Mouse (Mus musculus) adrenal gland, postnatal 36 days (tissue): Measurements from ENCODE around the gene Oas1a. TPM values are rescaled to one million over a fixed set of nuclear protein-coding genes. Genes with fewer than 3 reads are reported as not detected.
"Not testable (repeated sequence)": the region's sequence is repeated elsewhere in the genome, so short reads cannot be mapped to it uniquely, and the experiment has no call there.

ENCODE experiments used
- DNase-seq, 2 experiments: peaks; one replicate each; pipeline ENCODE4 v3.0.0; 2021; ENCODE audit warnings: mixed read lengths in 1 of 2
- total RNA-seq, 2 experiments: library from RNA; stranded (reverse); gene quantifications; 2 replicates each; pipeline ENCODE4 v1.2.3; 2021

Oas1a gene
- total RNA-seq, 2 experiments from 2014 or later = 3.2 to 3.7 TPM

DNA sequence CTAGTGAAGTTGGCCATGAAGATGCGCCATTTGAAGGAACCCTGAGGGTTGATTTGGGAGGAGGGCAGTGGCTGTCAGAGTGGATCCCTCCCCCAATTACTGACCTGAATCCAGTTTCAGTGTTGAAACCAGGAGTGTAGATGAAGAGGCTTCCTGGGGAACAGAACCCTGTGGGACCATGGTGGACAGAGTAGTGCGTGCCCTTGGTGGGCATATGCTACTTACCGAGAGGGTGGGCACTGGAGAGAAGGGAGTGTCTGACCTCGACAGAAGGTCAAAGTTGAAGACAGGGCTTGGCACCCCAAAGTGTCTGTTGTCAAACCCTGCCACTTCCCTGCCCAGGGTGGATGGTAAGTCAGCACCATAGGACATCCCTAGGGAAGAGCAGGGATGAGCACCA is 13.5 kb downstream of the Oas1a start:
- DNase-seq = not testable (repeated sequence)

DNA sequence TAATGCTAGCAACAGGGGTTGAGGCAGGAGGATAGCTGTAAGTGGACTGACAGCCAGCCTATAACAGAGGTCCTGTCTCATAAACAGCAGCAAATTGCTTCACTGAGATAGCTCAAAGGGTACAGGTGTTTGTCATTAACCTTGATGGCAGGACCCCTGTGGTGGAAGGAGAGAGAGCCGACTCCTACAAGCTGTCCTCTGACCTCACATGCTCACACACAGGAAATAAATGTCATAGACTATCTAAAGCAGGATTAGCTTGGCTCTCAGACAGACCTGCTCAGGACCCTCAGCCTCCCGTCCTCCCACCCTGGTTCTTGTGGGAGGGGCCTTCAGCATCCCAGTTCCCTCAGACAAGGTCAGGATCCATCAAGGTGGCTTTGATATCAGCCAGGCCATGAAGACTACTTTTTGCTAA is 15.1 kb downstream of the Oas1a start:
- DNase-seq = no peak

DNA sequence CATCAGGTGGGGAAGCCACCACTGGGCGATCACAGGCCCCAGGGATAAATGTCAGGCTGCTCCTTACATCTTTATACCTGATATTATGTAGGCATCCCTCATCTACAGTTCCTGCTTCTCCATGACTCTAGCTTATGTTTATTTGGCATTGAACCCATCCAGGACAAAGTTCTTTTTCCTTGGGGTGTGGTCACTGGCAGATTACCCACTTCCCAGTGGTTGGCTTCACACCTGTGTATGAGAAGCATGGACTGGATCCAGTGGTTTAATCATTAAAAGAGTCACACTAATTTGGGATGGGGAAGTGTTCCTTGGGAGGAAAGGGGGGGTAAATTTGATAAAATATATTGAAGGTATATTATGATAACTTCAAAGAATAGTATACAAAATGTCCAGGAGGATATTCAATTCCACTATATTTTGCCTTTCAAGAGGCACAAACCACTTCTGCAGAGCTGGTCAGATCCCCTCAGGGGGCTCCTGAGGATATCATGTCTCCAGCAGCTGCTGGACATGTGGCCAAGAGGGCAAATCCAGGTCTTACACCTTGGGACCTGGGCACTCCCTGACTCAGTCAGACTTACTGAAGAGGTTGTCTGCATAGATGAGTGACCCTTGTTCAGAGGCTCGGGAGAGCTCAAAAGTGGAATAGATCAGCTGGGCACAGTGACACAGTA is 15.6 kb downstream of the Oas1a start:
- not testable (repeated sequence) for DNase-seq

DNA sequence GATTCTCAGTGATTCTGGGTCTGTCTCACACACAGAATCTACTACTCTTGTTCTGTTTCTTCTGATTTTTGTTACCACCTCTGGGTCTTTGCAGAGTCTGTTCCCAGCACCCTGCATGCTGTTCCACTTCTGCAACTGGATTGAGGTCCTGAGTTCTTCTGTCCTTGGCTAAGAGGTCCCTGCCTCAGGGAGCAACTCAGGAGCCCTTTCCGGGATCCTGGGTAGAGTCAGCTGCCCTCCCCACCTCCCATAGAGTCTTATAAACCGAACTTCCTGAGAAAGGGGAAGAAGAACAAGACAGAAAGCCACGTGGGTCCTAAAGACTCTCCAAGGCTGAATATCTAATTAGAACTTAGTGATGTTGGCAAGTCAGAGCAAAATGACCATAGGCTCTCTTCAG is 16.3 kb downstream of the Oas1a start:
- no peak for DNase-seq

DNA sequence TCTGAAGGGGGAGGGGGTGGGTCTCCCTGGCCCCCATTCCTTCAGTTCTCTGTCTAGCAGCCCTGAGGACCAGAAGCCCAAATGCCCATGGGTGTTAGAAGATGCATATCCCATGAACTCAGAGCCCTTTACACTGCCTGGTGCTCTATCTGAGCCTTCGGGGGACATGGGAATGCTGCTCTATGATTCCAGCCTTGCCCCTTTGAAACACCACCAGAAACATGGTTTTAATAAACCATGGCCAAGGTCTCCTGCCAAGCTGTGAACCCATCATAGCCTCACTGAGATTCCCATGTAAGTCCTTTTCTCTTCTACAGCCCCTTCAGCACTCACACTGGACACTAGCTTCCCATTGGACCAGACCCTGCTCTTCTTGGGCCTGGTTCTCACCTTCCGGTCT is 17.3 kb downstream of the Oas1a start:
- no peak for DNase-seq

DNA sequence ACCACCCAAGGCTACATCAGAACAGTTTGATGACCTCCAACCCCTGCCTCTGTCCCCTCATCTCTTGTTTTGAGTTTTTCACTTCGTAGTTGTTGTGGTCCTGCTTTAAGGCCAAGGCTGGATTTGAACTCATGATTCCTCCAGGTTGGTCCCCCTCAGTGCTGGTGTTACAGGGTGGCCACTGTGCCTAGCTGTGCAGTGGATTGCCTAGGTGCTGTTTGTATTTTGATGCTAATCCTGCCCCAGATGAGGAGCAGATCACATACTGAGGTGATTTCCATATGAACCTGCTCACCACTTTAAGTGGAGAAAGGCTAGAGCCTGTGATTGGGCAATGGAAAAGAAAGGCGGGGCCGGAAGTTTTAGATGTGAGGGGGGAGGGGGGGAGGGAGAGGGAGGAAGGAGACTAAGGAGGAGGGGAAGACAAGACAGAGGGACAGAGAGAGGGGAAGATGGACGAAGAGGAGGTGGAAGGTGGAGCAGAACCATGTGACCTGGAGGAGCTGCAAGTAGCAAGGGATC is 19.0 kb downstream of the Oas1a start:
- not testable (repeated sequence) for DNase-seq

DNA sequence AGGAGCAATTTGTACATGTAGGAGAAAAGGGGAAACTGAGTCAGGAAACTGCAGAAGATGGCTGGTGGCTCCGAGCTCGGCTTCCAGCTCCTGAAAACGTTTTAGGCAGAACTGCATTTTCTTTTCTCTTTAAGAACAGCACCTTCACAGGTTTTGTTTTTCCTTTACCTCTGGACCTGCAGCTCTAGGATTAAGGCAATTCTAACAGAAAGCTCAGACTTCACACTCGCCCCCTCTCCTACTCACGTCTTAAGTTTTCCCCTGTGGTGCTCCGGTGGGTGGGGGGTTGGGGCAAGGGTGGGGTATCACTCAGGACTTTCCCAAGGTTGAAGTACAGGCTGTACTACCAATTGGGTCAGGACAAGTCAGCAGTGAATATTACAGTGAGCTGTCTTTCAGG is 19.5 kb downstream of the Oas1a start:
- no peak for DNase-seq

DNA sequence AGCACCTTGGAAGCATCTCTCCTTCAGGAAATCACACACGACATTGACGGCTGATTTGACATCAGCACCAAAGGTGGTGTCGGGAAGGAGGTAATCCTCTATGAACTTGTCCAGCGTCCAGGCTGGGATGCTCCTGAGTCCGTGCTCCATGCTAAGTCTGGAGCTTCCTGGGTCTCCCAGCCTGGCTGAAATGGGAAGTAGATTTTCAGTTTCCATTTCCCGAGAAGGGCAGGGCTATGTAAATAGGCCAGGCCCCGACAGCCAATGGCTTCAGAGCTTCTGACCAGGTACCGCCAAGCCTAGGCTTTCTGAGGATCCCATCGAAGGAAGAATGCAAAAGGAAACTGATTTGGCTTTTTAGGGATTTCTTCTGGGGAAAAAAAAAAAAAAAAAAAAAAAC is 19.9 kb downstream of the Oas1a start, which contains the start of gene Oas1g:
Oas1g (minus strand) TSS at position 201 of the 400 bp plus-strand sequence.
- DNase-seq = peak in 1 of 2 experiments; percentile 13

DNA sequence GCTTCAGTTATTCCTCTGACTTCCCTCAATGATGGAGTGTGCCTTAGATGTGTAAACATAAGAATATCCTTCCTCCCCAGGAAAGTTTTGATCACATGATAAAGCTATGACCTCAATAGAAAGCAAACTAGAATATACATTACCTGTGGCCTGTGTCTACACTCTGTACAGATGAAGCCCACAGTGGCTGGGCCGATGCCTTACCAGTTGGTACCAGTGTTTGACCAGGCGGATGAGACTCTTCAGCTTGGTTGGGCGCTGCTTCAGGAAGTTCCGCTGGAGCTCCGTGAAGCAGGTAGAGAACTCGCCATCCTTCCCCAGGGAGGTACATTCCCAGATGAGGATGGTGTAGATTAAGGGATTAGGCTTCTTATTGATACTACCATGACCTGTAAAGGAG is 25.6 kb downstream of the Oas1a start:
- DNase-seq = not testable (repeated sequence)

DNA sequence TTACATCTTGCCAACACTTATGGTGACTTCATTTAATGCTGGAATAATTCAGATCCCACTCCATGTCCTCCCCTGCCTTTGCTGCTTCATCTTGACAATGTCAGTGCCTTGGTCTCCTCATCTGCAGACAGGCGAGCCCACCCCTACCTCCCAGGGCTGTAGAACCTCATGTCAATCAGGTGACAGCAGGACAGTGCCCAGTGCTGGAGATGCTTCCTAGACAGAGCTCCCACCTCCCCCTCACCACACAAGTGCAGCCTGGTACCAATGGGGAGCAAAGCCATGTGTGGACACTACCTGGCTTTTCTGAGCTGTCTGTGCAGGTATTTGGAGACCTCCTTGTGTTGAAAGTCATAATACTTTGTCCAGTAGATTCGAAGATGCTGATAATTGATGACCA is 28.5 kb downstream of the Oas1a start:
- DNase-seq = not testable (repeated sequence)

DNA sequence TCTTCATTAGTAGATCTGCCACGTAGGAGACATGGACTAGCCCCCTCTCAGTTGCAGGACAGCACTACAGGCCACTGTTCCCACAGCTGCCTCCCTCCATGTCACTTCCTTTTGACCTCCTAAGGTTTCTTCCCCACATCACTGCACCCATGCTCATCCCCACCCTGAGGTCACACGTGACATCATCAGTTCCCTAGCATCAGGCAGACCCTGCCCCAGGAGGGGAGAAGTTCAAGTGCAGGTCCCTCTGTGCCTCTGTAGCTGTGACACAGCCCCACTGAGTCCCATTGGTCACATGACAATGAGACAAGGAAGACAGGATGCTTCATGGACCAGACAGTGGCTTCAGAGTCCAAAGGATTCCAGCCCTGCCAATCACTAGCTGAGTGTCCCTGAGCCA is 29.9 kb downstream of the Oas1a start:
- not testable (repeated sequence) for DNase-seq

DNA sequence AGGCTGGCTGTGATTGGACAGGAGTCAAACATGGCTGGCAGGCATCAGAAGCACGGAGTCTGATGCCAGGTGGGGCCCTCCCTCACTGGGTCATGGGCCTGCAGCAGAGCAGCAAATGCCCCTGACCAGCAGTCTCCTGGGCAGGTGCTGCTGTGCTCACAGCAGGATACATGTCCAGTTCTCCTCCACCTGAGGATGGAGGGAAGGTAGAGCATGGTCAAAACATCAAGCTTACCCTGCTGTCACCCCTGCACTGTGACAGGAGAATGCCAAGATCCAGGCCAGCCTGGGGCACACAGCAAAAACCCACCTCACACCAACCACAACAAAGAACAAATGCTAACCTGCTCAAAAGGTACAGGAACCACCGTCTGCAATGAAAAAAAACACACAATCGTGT is 30.5 kb downstream of the Oas1a start:
- DNase-seq = not testable (repeated sequence)

DNA sequence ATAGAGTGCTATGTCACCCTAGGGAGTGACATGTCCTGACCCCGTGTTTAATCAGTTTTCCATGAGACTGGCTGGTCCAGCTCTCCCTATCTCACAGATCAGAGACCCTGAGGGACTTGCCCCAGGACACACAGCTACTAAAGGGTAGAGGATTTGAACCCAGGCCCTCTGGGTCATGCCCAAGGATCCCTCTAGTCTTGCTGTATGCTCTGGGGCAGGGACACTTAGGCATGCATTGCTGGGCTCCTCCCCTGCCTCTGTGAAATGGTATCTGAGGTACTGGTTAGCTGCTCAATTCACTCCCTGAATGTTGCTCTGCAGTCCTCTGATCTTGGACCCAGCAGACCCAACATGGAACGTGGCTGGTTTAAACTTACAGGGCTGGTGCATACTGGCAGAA is 35.9 kb downstream of the Oas1a start:
- no peak for DNase-seq

DNA sequence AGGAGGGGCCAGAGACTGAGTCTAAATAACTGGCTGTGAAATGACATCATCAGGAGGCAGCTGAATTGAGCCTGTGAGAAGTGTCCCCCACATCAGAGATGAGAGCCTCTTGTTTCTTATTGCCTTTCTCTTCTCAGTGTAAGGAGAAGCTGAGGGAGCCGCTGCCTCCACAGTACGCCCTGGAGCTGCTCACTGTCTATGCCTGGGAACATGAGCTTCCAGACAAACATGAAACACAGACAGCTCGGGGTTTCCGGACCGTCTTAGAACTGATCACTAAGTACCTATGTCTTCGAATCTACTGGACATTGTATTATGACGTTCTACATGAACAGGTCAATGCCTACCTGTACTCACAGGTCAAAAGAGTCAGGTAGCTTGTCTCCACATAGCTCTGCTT is 36.5 kb downstream of the Oas1a start:
- DNase-seq = no peak

DNA sequence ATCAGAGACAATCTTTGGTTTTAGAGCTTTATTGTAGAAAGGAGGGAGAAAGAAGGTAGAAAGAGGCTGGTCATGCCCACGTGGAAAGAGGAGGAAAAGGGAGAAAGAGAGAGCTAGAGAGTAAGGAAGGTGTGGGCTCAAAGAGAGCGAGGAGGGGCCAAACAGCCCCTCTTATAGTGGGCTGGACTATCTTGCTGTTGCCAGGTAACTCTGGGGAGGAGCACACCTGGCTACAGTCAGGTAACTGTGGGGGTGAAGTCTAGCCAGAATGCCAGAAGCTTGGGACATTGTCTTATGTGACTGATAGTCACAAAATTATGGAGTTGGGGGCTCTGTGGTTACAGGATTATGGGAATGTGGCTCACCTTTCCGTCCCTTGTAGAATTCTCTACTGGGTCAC is 37.2 kb downstream of the Oas1a start:
- DNase-seq = no peak

DNA sequence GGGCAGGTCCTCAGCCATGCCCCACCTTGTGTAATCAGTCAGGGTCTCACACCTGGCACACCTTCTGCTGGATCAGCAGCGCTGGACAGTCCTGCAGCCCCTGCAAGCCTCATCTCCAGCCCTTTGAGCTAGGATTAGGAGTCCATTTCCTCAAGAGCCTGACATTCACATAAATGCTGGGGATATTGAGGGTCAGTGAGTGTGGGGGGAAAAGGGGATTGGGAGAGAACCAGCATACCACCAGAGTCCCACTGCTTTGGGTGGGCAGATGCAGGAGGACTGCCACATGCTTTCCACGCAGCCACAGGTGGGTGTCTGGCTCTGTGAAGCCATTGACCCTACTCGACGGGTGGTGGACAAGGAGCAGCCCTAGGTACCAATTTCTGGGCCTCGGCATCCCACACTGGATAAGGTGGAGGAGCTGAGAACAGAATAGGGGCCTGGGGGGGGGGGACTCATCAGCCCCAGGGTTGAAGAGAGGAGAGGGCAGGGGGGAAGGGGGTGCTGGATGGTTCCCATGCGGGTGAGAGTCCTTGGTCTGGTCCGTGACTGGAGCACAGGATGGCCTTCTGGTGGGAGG is 37.8 kb downstream of the Oas1a start:
- DNase-seq = no peak

DNA sequence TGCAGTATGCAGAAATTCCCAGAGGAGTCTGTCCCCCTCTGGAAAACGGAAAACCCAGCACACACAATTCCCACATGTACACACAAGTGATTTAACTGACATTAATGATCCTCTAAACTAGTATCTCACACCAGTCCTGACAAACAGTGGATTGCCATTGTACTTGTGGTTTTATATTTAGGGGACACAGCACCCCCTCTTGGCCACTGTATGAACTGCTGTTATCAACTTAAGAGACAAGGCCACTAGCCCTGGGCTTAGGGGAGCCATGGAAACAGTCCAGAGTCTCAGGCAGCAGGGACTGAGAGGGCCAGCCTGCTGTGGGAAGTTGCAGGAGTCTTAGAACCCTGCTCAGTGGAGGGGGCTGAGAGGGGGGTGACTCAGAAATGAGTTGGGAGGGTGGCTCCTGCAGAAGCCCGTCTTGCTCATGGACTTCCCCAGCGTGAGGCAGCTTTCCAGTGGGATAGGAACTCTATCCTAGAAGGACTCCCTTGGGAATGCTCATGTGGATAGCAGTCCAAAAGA is 41.9 kb downstream of the Oas1a start:
- no peak for DNase-seq

DNA sequence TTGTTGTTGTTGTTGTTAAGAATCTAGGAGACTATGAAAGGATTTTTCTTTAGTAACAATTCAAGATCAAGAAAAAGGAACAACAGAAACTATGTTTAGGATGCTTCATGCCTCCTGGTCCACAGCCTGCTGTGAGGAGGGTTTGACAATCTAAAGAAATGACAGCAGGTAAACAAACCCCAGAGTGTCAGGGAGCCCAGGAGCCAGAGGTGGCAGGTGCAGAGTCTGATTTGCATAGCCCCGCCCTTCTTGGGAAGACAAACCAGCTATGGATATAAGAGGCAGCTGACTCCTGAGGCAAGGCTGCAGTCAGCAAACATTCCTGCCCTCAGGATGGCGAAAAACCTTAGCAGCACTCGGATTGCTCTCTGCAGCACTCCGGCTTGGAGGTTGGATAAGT is 46.2 kb downstream of the Oas1a start, which contains the start of gene Oas1h:
Oas1h (plus strand) TSS at position 301 of the 400 bp plus-strand sequence.
- DNase-seq = no peak

DNA sequence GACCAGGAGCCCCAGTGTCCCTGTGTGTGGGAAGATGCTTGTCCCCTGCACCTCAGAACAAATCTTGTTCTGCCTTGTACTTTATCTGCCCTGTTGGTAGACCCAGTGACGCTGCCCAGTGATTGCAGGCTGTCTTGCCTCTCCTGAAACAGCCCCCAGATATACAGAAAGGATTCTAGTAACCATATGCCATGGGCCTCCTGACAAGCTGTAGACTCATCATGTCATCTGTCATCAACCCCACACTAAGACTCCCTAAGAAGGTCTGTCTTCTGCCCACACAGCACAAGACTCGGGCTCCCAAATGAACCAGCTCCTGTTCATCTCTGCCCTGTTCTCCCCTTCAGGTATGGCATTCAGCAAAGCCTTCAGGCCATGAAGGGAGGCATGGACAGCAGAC is 48.1 kb downstream of the Oas1a start:
- no peak for DNase-seq

DNA sequence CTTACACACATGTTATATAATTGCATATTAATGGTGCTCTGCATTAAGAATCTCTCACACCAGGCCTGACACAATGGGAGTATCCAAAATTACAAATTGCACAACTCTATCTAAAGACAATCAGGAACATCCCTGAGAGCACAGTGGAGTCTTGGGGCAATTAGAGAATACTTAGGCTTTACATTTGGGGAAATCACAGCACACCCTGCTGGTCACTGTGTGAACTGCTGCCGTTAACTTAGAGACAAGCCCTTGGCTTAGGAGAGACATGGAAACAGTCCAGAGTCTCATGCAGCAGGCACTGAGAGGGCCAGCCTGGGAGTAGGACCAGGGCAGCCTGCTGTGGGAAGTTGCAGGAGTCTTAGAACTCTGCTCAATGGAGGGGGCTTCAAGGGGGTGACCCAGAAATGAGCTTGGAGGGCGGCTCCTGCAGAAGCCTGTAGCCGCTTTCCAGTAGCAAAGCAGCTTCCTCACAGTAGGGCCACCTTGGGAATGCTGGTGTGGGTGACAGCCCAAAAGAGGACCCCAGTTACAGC is 57.7 kb downstream of the Oas1a start:
- DNase-seq = peak; percentile 30 to 47

DNA sequence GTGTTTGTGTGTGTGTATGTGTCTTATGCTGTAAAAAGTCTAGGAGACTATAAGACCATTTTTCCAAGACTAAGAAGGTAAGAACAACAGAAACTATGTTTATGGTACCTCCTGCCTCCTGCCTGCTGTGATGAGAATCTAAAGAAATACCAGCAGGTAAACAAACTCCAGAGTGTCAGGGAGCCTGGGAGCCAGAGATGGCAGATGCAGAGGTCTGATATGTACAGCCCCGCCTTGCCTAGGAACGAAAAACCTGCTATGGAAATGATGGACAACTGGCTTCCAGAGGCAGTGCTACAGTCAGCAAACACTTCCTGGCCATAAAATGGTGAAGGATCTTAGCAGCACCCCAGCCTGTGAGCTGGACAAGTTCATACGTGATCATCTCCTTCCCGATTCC is 60.3 kb downstream of the Oas1a start, which contains the start of gene Oas1f:
Oas1f (plus strand) TSS at position 301 of the 400 bp plus-strand sequence.
- DNase-seq = no peak
